Mouse (Mus musculus) c-Kit-positive CD71-positive TER-119-negative erythroid progenitor cells, embryonic 14.5 days (primary cell): ENCODE results near the gene Dcun1d1.

Source experiments
- DNase-seq: peaks from one replicate; pipeline ENCODE4 v3.0.0-alpha.2; 2013; ENCODE audit warnings: low read depth

Gene Dcun1d1

GRCm38 (mm10) chr3:35931359-35931758 lies 5.9 kb downstream of the Dcun1d1 start:
- no peak for DNase-seq

GRCm38 (mm10) chr3:35929831-35930230 lies 7.4 kb downstream of the Dcun1d1 start:
- DNase-seq: no peak

- DNase-seq: no peak
Observed at GRCm38 (mm10) chr3:35929406-35929805, 7.8 kb downstream of the Dcun1d1 start.

GRCm38 (mm10) chr3:35925852-35926251 lies 11.4 kb downstream of the Dcun1d1 start:
- no peak for DNase-seq

- no peak for DNase-seq
Observed at GRCm38 (mm10) chr3:35924007-35924406, 13.2 kb downstream of the Dcun1d1 start.

- peak; percentile 71 for DNase-seq
Observed at GRCm38 (mm10) chr3:35923495-35923894, 13.8 kb downstream of the Dcun1d1 start.

- no peak for DNase-seq
Observed at GRCm38 (mm10) chr3:35922522-35922921, 14.7 kb downstream of the Dcun1d1 start.

- no peak for DNase-seq
Observed at GRCm38 (mm10) chr3:35918229-35918628, 19.0 kb downstream of the Dcun1d1 start.

- DNase-seq: no peak
Observed at GRCm38 (mm10) chr3:35908982-35909680, 28.1 kb downstream of the Dcun1d1 start.

- no peak for DNase-seq
Observed at GRCm38 (mm10) chr3:35900555-35901204, 36.6 kb downstream of the Dcun1d1 start.

- DNase-seq: no peak
Observed at GRCm38 (mm10) chr3:35899109-35899508, 38.1 kb downstream of the Dcun1d1 start.

GRCm38 (mm10) chr3:35897900-35898299 lies 39.3 kb downstream of the Dcun1d1 start:
- DNase-seq: no peak

- DNase-seq: no peak
Observed at GRCm38 (mm10) chr3:35893156-35893555, 44.1 kb downstream of the Dcun1d1 start.

- no peak for DNase-seq
Observed at GRCm38 (mm10) chr3:35891123-35891522, 46.1 kb downstream of the Dcun1d1 start.

GRCm38 (mm10) chr3:35889531-35889930 lies 47.7 kb downstream of the Dcun1d1 start:
- no peak for DNase-seq

- DNase-seq: no peak
Observed at GRCm38 (mm10) chr3:35883267-35883666, 54.0 kb downstream of the Dcun1d1 start.

- DNase-seq: no peak
Observed at GRCm38 (mm10) chr3:35849326-35849725, 87.9 kb downstream of the Dcun1d1 start.
